Mouse (Mus musculus): ENCODE data around the gene Atg101.
A peak's percentile ranks its signal among the peaks of the same experiment; 100 is the strongest.

GRCm38 (mm10) chr15:101256463-101257206, 27.4 kb upstream of the Atg101 start:
- TF ChIP-seq CTCF (IDR thresholded peaks at IDR 0.05 in 2 of 3, conservative IDR thresholded peaks at IDR 0.05 in 1 of 3; ENCODE audit: control insufficient read depth in 1 of 3, insufficient read depth in 1 of 3, low read depth in 2 of 3, low read length in 3 of 3, poor library complexity in 1 of 3, severe bottlenecking in 1 of 3) (no peak), POLR2A (IDR thresholded peaks at IDR 0.05; ENCODE audit: control insufficient read depth in 1 of 2, insufficient read depth in 1 of 2, low read depth in 1 of 2, low read length in 2 of 2, poor library complexity in 1 of 2) (no peak), ZKSCAN1 (IDR thresholded peaks at IDR 0.05; ENCODE audit: low read depth, low read length) (no peak), SMC3 (IDR thresholded peaks at IDR 0.05; ENCODE audit: low read depth, low read length) (no peak), GATA1 (IDR thresholded peaks at IDR 0.05; ENCODE audit: low read depth, low read length) (peak; percentile 33; the same call in 1 of the 2 replicates), ZMIZ1 (IDR thresholded peaks at IDR 0.05; ENCODE audit: low read depth, low read length) (no peak), MAZ (IDR thresholded peaks at IDR 0.05; ENCODE audit: low read depth, low read length) (no peak), POLR2AphosphoS2 (IDR thresholded peaks at IDR 0.05; ENCODE audit: low read length) (no peak), HCFC1 (IDR thresholded peaks at IDR 0.05; ENCODE audit: low read depth, low read length) (no peak)

All from MEL (cell line).